Mouse (Mus musculus) kidney, adult 2 months (tissue): ENCODE measurements around the gene Ift172.

Experiments used
- CTCF ChIP-seq: fragments of 200-500 bp; conservative IDR thresholded peaks from 2 replicates; pipeline ENCODE4 v1.5.1; 2011; ENCODE audit warnings: low read depth, mild to moderate bottlenecking, control low read depth, low read length, moderate library complexity, mixed read lengths; ENCODE audit not compliant: insufficient read depth, insufficient read length
- POLR2A ChIP-seq: fragments of 200-500 bp; IDR thresholded peaks from one replicate; pipeline ENCODE4 v1.6.1; 2011; ENCODE audit warnings: low read depth, low read length, control low read depth

GRCm38 (mm10) chr5:31255971-31256370 lies 34.9 kb downstream of the Ift172 start:
- TF ChIP-seq CTCF (no peak), POLR2A (no peak)
